Comparison of ENCODE assay signal across 8 mouse cellular contexts in the genomic region with DNA sequence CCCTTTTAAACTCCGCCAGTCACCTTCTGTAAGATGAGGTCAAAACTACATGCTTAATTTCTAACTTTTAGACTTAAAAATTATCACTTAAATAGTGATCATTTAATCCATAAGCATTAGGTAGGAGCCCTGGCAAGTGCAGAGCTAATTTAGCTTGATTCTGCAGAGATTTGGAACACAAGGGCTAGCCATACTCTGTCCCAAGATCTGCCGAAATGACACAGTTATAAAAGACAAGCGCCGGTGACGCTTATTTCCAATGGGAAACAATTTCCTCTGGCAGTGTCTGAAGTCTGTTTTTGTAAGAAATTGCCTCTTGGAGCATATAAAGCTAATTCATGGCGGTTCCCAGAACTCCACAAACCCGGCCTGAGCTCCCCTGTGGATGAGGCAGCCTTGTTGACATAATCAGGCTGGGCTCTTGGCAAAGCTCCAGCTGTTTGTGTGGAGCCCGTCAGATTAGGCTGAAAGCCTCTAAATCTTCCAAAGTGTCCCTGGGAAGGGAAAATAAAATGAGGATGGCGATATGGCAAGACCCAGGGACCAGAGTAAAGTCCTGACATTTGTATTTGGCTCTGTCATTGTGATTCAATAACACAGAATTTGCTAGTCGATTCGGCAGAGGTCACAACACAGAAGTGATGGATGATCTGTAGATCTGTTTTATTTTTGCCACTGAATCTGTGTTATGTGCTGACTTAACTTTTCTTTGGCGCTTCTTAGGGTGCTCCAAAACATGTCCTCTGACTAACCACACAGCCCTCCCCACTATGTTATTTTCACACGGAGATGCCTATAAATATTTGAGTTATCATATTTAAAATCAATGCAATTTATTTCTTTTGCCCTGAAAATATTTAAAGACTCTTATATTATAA.
DNase-seq lines count a peak whose midpoint lies in the region; ATAC-seq and TF ChIP-seq lines count a peak whose summit lies in the region.

No protein-coding gene starts in this region.

- no peaks in the 10 kb centered on the region for H3K36me3 ChIP-seq in intestine, embryonic 14.5 days (ENCODE audit: control insufficient read depth, insufficient read depth, low read length)
- no peaks in the 10 kb centered on the region for H3K36me3 ChIP-seq in intestine, postnatal 0 days (ENCODE audit: control insufficient read depth, insufficient read depth)
- no peaks in the 10 kb centered on the region for H3K36me3 ChIP-seq in forebrain, embryonic 14.5 days (ENCODE audit: control insufficient read depth, insufficient read depth, low read length)
- H3K36me3 ChIP-seq in lung, embryonic 15.5 days, result no peaks in the 10 kb centered on the region

- H3K4me2 ChIP-seq in intestine, embryonic 14.5 days (ENCODE audit: low read length), result peak overlapping the region; percentile 25
- H3K4me2 ChIP-seq in intestine, postnatal 0 days (replicated peaks; ENCODE audit: low read depth), result no peak overlapping the region; the same call in 1 of the 2 replicates
- H3K4me2 ChIP-seq in forebrain, embryonic 14.5 days (ENCODE audit: low read length), result peak overlapping the region; percentile 33
- peak overlapping the region; percentile 23; the same call in 1 of the 2 replicates for H3K4me2 ChIP-seq in lung, embryonic 15.5 days

- no peak overlapping the region for H3K27ac ChIP-seq in intestine, embryonic 14.5 days (ENCODE audit: low read depth)
- no peak overlapping the region for H3K27ac ChIP-seq in intestine, postnatal 0 days (ENCODE audit: low read depth, low read length)
- no peak overlapping the region for H3K27ac ChIP-seq in forebrain, embryonic 14.5 days (ENCODE audit: low read depth, low read length)
- H3K27ac ChIP-seq in lung, embryonic 15.5 days, result no peak overlapping the region

- H3K9ac ChIP-seq in intestine, embryonic 14.5 days (ENCODE audit: low read length), result no peak overlapping the region
- H3K9ac ChIP-seq in intestine, postnatal 0 days (ENCODE audit: low read depth, low read length), result no peak overlapping the region
- no peak overlapping the region for H3K9ac ChIP-seq in forebrain, embryonic 14.5 days (ENCODE audit: low read length)
- no peak overlapping the region for H3K9ac ChIP-seq in lung, embryonic 15.5 days

- WGBS in intestine, embryonic 14.5 days, result 24% methylated on average over 13 of the region's 13 CpGs
- 36% methylated on average over 13 of the region's 13 CpGs for WGBS in intestine, postnatal 0 days
- 16% methylated on average over 13 of the region's 13 CpGs for WGBS in forebrain, embryonic 14.5 days
- 24% methylated on average over 13 of the region's 13 CpGs for WGBS in lung, embryonic 15.5 days

- H3K4me3 ChIP-seq in intestine, embryonic 14.5 days (ENCODE audit: low read depth, low read length), result no peak overlapping the region
- H3K4me3 ChIP-seq in intestine, postnatal 0 days (ENCODE audit: low read depth, low read length), result no peak overlapping the region
- H3K4me3 ChIP-seq in forebrain, embryonic 14.5 days (ENCODE audit: low read depth, low read length), result no peak overlapping the region
- H3K4me3 ChIP-seq in lung, embryonic 15.5 days, result no peak overlapping the region

- intact Hi-C loops in heart, postnatal 14 days (cut with DNase I), result no loop called here

- no peak for TF ChIP-seq CTCF in intestine, postnatal 0 days (IDR thresholded peaks at IDR 0.05; ENCODE audit: low read depth)

- peaks cover 6% of the 10 kb centered on the region; the same call in 1 of the 2 replicates for H3K4me1 ChIP-seq in intestine, embryonic 14.5 days (replicated peaks; ENCODE audit: control insufficient read depth, insufficient read depth, low read length)
- H3K4me1 ChIP-seq in intestine, postnatal 0 days (replicated peaks; ENCODE audit: control insufficient read depth, insufficient read depth, low read length), result no peaks in the 10 kb centered on the region
- H3K4me1 ChIP-seq in forebrain, embryonic 14.5 days (ENCODE audit: control insufficient read depth, insufficient read depth, low read length), result peaks cover 2% of the 10 kb centered on the region; the same call in 1 of the 2 replicates
- H3K4me1 ChIP-seq in lung, embryonic 15.5 days, result peaks cover 10% of the 10 kb centered on the region

- no peaks in the 10 kb centered on the region for H3K9me3 ChIP-seq in intestine, embryonic 14.5 days (ENCODE audit: control insufficient read depth, low read length)
- no peaks in the 10 kb centered on the region for H3K9me3 ChIP-seq in intestine, postnatal 0 days (ENCODE audit: control insufficient read depth)
- no peaks in the 10 kb centered on the region for H3K9me3 ChIP-seq in forebrain, embryonic 14.5 days (replicated peaks; ENCODE audit: control insufficient read depth, low read length)
- no peaks in the 10 kb centered on the region for H3K9me3 ChIP-seq in lung, embryonic 15.5 days

- no peaks in the 10 kb centered on the region for H3K27me3 ChIP-seq in intestine, embryonic 14.5 days (replicated peaks; ENCODE audit: control insufficient read depth, insufficient read depth, low read length)
- no peaks in the 10 kb centered on the region for H3K27me3 ChIP-seq in intestine, postnatal 0 days (replicated peaks; ENCODE audit: control insufficient read depth, insufficient read depth, low read length)
- no peaks in the 10 kb centered on the region for H3K27me3 ChIP-seq in forebrain, embryonic 14.5 days (replicated peaks; ENCODE audit: control insufficient read depth, insufficient read depth, low read length)
- no peaks in the 10 kb centered on the region for H3K27me3 ChIP-seq in lung, embryonic 15.5 days

- DNase-seq in intestine, embryonic 14.5 days (ENCODE audit: low spot score), result peak; percentile 72
- DNase-seq in forebrain, embryonic 14.5 days (ENCODE audit: low spot score), result peak; percentile 93
- DNase-seq in heart, postnatal 14 days, result peak; percentile 71 to 81
- peak; percentile 89 to 91 for DNase-seq in kidney, postnatal 4 days
- DNase-seq in retina, embryonic 14.5 days (ENCODE audit: low spot score), result peak; percentile 56
- no peak for DNase-seq in thymus, postnatal 36 days

- ATAC-seq in intestine, embryonic 14.5 days (replicated peaks; ENCODE audit: low FRiP score, low TSS enrichment, low read depth), result no peak; the same call in 1 of the 2 replicates
- no peak for ATAC-seq in intestine, postnatal 0 days
- ATAC-seq in forebrain, embryonic 14.5 days, result peak; percentile 92
- ATAC-seq in lung, embryonic 15.5 days (ENCODE audit: borderline replicate concordance, extremely low read depth, low FRiP score, low TSS enrichment), result peak; percentile 89

Comparison
In these comparisons a context has a peak if more than half of its experiments do, and no peak if none do; other contexts are left out.
1. ATAC-seq: peak in forebrain, embryonic 14.5 days (single experiment) and lung, embryonic 15.5 days (single experiment); none in intestine, embryonic 14.5 days (single experiment) and intestine, postnatal 0 days (single experiment).
2. DNase-seq: peak in intestine, embryonic 14.5 days (single experiment), forebrain, embryonic 14.5 days (single experiment), heart, postnatal 14 days (2 of 2), kidney, postnatal 4 days (2 of 2) and retina, embryonic 14.5 days (single experiment); none in thymus, postnatal 36 days (0 of 2).